Mouse (Mus musculus) liver, embryonic 14.5 days (tissue): ENCODE results near the gene Anxa6. TPM values are rescaled to one million over a fixed set of nuclear protein-coding genes. Genes with fewer than 3 reads are reported as not detected.

Source experiments
- ATAC-seq: fragments of 200-750 bp; cut with Nextera tagmentation; 2 replicates; pipeline ENCODE4 v1.8.0; 2017; ENCODE audit warnings: moderate number of reproducible peaks, mild to moderate bottlenecking, moderate library complexity; ENCODE audit not compliant: insufficient read depth
- DNase-seq, 3 experiments: peaks; one replicate each; pipeline ENCODE4 v3.0.0-alpha.2; 2012 to 2013; ENCODE audit warnings: low read depth in 3 of 3, low spot score in 3 of 3
- H3K27ac ChIP-seq: fragments of 300-500 bp; sonication (generic); 2 replicates; pipeline ENCODE4 v1.5.1; 2014; ENCODE audit warnings: moderate library complexity, mild to moderate bottlenecking, control low read depth, inconsistent platforms
- H3K27me3 ChIP-seq: fragments of 300-500 bp; sonication (generic); 2 replicates; pipeline ENCODE4 v1.6.1; 2014; ENCODE audit warnings: mild to moderate bottlenecking, low read length, moderate library complexity; ENCODE audit not compliant: control insufficient read depth, insufficient read depth
- H3K36me3 ChIP-seq: fragments of 300-500 bp; sonication (generic); replicated peaks from 2 replicates; pipeline ENCODE4 v1.6.1; 2014; ENCODE audit warnings: low read depth; ENCODE audit not compliant: control insufficient read depth, insufficient read depth
- H3K4me1 ChIP-seq, 2 experiments: fragments of 200-500 bp in 1 of 2; fragments of 300-500 bp in 1 of 2; sonication (generic) in 1 of 2; replicated peaks; 2 replicates each; pipeline ENCODE4 v1.6.1; 2012 to 2014; ENCODE audit warnings: antibody characterized with exemption in 1 of 2, inconsistent platforms in 1 of 2, low read length in 1 of 2; ENCODE audit not compliant: control insufficient read depth in 2 of 2, insufficient read depth in 2 of 2
- H3K4me2 ChIP-seq: fragments of 300-500 bp; sonication (generic); 2 replicates; pipeline ENCODE4 v1.6.1; 2014; ENCODE audit warnings: low read depth, mild to moderate bottlenecking, control low read depth, moderate library complexity
- H3K4me3 ChIP-seq, 2 experiments: fragments of 200-500 bp in 1 of 2; fragments of 300-500 bp in 1 of 2; sonication (generic) in 1 of 2; 2 replicates each; pipeline ENCODE4 v1.5.1; 2012 to 2014; ENCODE audit warnings: low read depth in 2 of 2, low read length in 2 of 2, mild to moderate bottlenecking in 2 of 2, control low read depth in 1 of 2, inconsistent platforms in 1 of 2, moderate library complexity in 1 of 2; ENCODE audit not compliant: insufficient read depth in 1 of 2
- H3K9ac ChIP-seq: fragments of 300-500 bp; sonication (generic); replicated peaks from 2 replicates; pipeline ENCODE4 v1.6.1; 2014; ENCODE audit warnings: mild to moderate bottlenecking, control low read depth, moderate library complexity
- H3K9me3 ChIP-seq: fragments of 300-500 bp; sonication (generic); 2 replicates; pipeline ENCODE4 v1.6.1; 2016; ENCODE audit warnings: low read length, mixed read lengths; ENCODE audit not compliant: control insufficient read depth
- CTCF ChIP-seq: IDR thresholded peaks from 2 replicates; pipeline ENCODE4 v1.5.1; 2016; ENCODE audit warnings: antibody characterized with exemption, low read depth, control low read depth
- EP300 ChIP-seq: IDR thresholded peaks from 2 replicates; pipeline ENCODE4 v1.6.1; 2016; ENCODE audit warnings: antibody characterized with exemption, low read depth
- WGBS: fragments of 180-500 bp; shearing (Covaris S2); extraction: QIAGEN DNeasy Blood & Tissue Kit; methylation state at CpG from one replicate; pipeline ENCODE4 v1.1.7; 2014; ENCODE audit not compliant: insufficient replicate concordance; 5-methylcytosine and 5-hydroxymethylcytosine counted together
- polyA plus RNA-seq, 2 experiments: library from polyadenylated mRNA; depleted of rRNA in 1 of 2; stranded (reverse) in 1 of 2; unstranded in 1 of 2; fragments of >200 nt; fragmentation: Nextera tagmentation in 1 of 2; extraction: Ambion mirVana in 1 of 2; gene quantifications; 2 replicates each; pipeline versions ENCODE4 v1.2.1 to v1.2.3; 2012 to 2014

The Anxa6 gene
- polyA plus RNA-seq, 2 experiments, result 24.2 to 36.7 TPM

GRCm38 (mm10) chr11:55076234-55076633, 43.0 kb upstream of the Anxa6 start:
- no peak overlapping the region for H3K9ac ChIP-seq
- H3K4me3 ChIP-seq, result no peak overlapping the region
- no peak for DNase-seq
- no peaks in the 10 kb centered on the region for H3K9me3 ChIP-seq
- H3K27ac ChIP-seq, result no peak overlapping the region
- H3K27me3 ChIP-seq, result no peaks in the 10 kb centered on the region
- no peak for ATAC-seq
- H3K36me3 ChIP-seq, result no peaks in the 10 kb centered on the region
- TF ChIP-seq EP300 (no peak), CTCF (no peak)
- no peak overlapping the region for H3K4me2 ChIP-seq
- 73% methylated on average over 5 of the region's 5 CpGs for WGBS
- peaks cover 0 to 12% of the 10 kb centered on the region in 2 experiments; a peak in 2 of 4 replicates for H3K4me1 ChIP-seq

- H3K27me3 ChIP-seq, result no peaks in the 10 kb centered on the region
- no peak overlapping the region for H3K4me3 ChIP-seq
- no peak overlapping the region for H3K4me2 ChIP-seq
- 52% methylated on average over 2 of the region's 2 CpGs for WGBS
- no peaks in the 10 kb centered on the region for H3K36me3 ChIP-seq
- H3K9ac ChIP-seq, result no peak overlapping the region
- ATAC-seq (no peak), DNase-seq (no peak)
- H3K9me3 ChIP-seq, result no peaks in the 10 kb centered on the region
- H3K27ac ChIP-seq, result no peak overlapping the region
- H3K4me1 ChIP-seq, result peaks cover 0 to 12% of the 10 kb centered on the region in 2 experiments; a peak in 2 of 4 replicates
- no peak for TF ChIP-seq EP300
- no peak for TF ChIP-seq CTCF
Observed at GRCm38 (mm10) chr11:55075602-55076001, 42.4 kb upstream of the Anxa6 start.

- no peak overlapping the region for H3K9ac ChIP-seq
- no peak overlapping the region for H3K27ac ChIP-seq
- no peaks in the 10 kb centered on the region for H3K27me3 ChIP-seq
- DNase-seq, result no peak
- H3K36me3 ChIP-seq, result no peaks in the 10 kb centered on the region
- H3K9me3 ChIP-seq, result no peaks in the 10 kb centered on the region
- TF ChIP-seq EP300 (no peak), CTCF (no peak)
- 79% methylated on average over 10 of the region's 10 CpGs for WGBS
- H3K4me2 ChIP-seq, result no peak overlapping the region
- peaks cover 0 to 6% of the 10 kb centered on the region in 2 experiments; a peak in 2 of 4 replicates for H3K4me1 ChIP-seq
- no peak overlapping the region for H3K4me3 ChIP-seq
- no peak for ATAC-seq
Observed at GRCm38 (mm10) chr11:55073191-55073590, 39.9 kb upstream of the Anxa6 start.

GRCm38 (mm10) chr11:55072467-55072866, 39.2 kb upstream of the Anxa6 start:
- WGBS, result 61% methylated on average over 8 of the region's 8 CpGs
- no peak for ATAC-seq
- no peak overlapping the region for H3K9ac ChIP-seq

GRCm38 (mm10) chr11:55071344-55071743, 38.1 kb upstream of the Anxa6 start:
- no peak for ATAC-seq
- no peak overlapping the region for H3K4me3 ChIP-seq
- H3K36me3 ChIP-seq, result no peaks in the 10 kb centered on the region
- no peaks in the 10 kb centered on the region for H3K9me3 ChIP-seq
- H3K27me3 ChIP-seq, result no peaks in the 10 kb centered on the region
- H3K4me2 ChIP-seq, result no peak overlapping the region
- TF ChIP-seq CTCF (no peak), EP300 (no peak)
- no peak overlapping the region for H3K9ac ChIP-seq
- no peaks in the 10 kb centered on the region for H3K4me1 ChIP-seq
- no peak for DNase-seq
- no peak overlapping the region for H3K27ac ChIP-seq
- 54% methylated on average over 5 of the region's 5 CpGs for WGBS

More at GRCm38 (mm10) chr11:55072467-55072866, 39.2 kb upstream of the Anxa6 start:
- H3K27me3 ChIP-seq, result no peaks in the 10 kb centered on the region
- DNase-seq, result no peak
- no peak overlapping the region for H3K27ac ChIP-seq
- no peak for TF ChIP-seq CTCF
- no peak for TF ChIP-seq EP300
- no peak overlapping the region for H3K4me2 ChIP-seq
- H3K36me3 ChIP-seq, result no peaks in the 10 kb centered on the region
- no peaks in the 10 kb centered on the region for H3K9me3 ChIP-seq
- no peak overlapping the region for H3K4me3 ChIP-seq
- peaks cover 0 to 5% of the 10 kb centered on the region in 2 experiments; a peak in 1 of 4 replicates for H3K4me1 ChIP-seq
